Mouse (Mus musculus): ENCODE measurements around the gene Gabrd. TPM values are rescaled to one million over a fixed set of nuclear protein-coding genes. Genes with fewer than 3 reads are reported as not detected.

The Gabrd gene
- total RNA-seq, 4 experiments from 2014 or later = not detected

GRCm38 (mm10) chr4:155383326-155383725, 14.6 kb downstream of the Gabrd start:
- DNase-seq (ENCODE audit: low spot score) = no peak

GRCm38 (mm10) chr4:155382752-155383151, 15.2 kb downstream of the Gabrd start:
- no peak for DNase-seq (ENCODE audit: low spot score)

GRCm38 (mm10) chr4:155381974-155382373, 15.9 kb downstream of the Gabrd start:
- no peak for DNase-seq (ENCODE audit: low spot score)

GRCm38 (mm10) chr4:155371797-155372735, 25.8 kb downstream of the Gabrd start:
- DNase-seq (ENCODE audit: low spot score) = no peak

- DNase-seq (ENCODE audit: low spot score) = no peak
These were observed 26.9 kb downstream of the Gabrd start for GRCm38 (mm10) chr4:155370737-155371715.

GRCm38 (mm10) chr4:155368684-155369083, 29.2 kb downstream of the Gabrd start:
- peak; percentile 60 for DNase-seq (ENCODE audit: low spot score)

GRCm38 (mm10) chr4:155367739-155368138, 30.2 kb downstream of the Gabrd start:
- DNase-seq (ENCODE audit: low spot score) = no peak

GRCm38 (mm10) chr4:155366784-155367183, 31.1 kb downstream of the Gabrd start:
- no peak for DNase-seq (ENCODE audit: low spot score)

GRCm38 (mm10) chr4:155362443-155362842, 35.5 kb downstream of the Gabrd start:
- DNase-seq (ENCODE audit: low spot score) = no peak

GRCm38 (mm10) chr4:155361303-155361791, 36.6 kb downstream of the Gabrd start, which contains the start of gene Prkcz:
Gene Prkcz (minus strand): TSS chr4:155361361.
- DNase-seq (ENCODE audit: low spot score) = peak; percentile 64

- no peak for DNase-seq (ENCODE audit: low spot score)
These were observed 37.1 kb downstream of the Gabrd start for GRCm38 (mm10) chr4:155360856-155361255.

- no peak for DNase-seq (ENCODE audit: low spot score)
These were observed 38.1 kb downstream of the Gabrd start for GRCm38 (mm10) chr4:155359560-155360464.

GRCm38 (mm10) chr4:155357601-155358000, 40.3 kb downstream of the Gabrd start:
- no peak for DNase-seq (ENCODE audit: low spot score)

GRCm38 (mm10) chr4:155356354-155356753, 41.6 kb downstream of the Gabrd start:
- DNase-seq (ENCODE audit: low spot score) = no peak

GRCm38 (mm10) chr4:155354546-155354945, 43.4 kb downstream of the Gabrd start:
- DNase-seq (ENCODE audit: low spot score) = no peak

GRCm38 (mm10) chr4:155354035-155354434, 43.9 kb downstream of the Gabrd start:
- DNase-seq (ENCODE audit: low spot score) = no peak

GRCm38 (mm10) chr4:155352581-155352980, 45.3 kb downstream of the Gabrd start:
- DNase-seq (ENCODE audit: low spot score) = no peak

- no peak for DNase-seq (ENCODE audit: low spot score)
These were observed 51.6 kb downstream of the Gabrd start for GRCm38 (mm10) chr4:155346350-155346749.

- DNase-seq (ENCODE audit: low spot score) = peak; percentile 58
These were observed 52.3 kb downstream of the Gabrd start for GRCm38 (mm10) chr4:155345608-155345953.

GRCm38 (mm10) chr4:155344716-155345607, 53.0 kb downstream of the Gabrd start:
- no peak for DNase-seq (ENCODE audit: low spot score)

Data from heart, adult 8-10 months (tissue).